Mouse (Mus musculus): ENCODE measurements around the gene Cacna1d.

Gene Cacna1d

DNA sequence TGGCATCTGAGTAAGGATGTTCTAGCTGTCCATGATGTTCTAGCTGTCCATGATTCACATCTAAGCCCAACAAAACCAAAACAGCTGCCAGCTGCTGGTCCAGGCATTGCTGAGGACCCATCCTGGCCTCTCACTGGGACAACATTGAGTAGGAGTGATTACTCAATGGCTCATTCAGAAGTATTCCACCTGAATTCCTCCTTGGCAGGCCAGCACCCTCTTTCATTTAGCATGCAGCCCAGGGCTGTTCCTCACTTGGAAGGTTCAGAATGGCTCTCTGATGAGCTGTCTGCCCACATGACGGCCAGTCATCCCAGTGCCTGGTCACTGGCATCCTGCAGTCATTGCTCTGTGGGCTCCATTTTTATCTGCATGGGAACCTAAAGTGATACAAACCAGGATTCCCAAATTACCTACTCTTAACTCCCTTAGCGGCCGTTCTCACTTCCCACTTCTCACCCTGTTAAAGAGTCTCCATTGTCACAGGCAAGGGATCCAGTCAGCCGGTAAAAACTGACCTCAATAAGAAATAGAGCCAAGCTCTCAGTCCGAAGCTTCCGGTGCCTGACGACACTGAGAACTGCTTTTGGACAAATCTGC lies 250.2 kb downstream of the Cacna1d start:
- Histone ChIP-seq H3K36me3 (ENCODE audit: control insufficient read depth, insufficient read depth, low read length, poor library complexity, severe bottlenecking) (no peaks in the 10 kb centered on the region), H3K27me3 (ENCODE audit: control insufficient read depth, insufficient read depth, low read length, poor library complexity, severe bottlenecking) (no peaks in the 10 kb centered on the region)
- DNase-seq (ENCODE audit: low read depth, low spot score) = no peak

DNA sequence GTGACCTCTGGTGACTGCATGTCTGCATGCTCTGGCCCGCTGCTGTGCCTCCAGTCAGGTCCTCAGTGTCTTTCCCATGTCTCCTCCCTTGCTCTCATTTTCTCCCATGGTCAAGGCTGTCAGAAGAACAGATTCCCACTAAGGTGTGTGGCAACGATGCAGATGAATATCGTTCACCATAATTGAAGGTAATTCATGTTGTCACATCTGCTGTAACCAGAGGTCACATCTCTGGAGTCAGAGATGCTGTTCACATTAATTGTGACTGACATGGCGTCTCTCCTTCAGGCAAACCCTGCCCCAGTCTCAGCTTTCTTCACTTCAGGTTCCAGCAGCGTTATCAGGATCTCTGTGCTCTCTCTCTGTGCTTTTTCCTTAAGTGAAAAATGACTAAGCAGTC lies 252.4 kb downstream of the Cacna1d start:
- H3K36me3 ChIP-seq (ENCODE audit: control insufficient read depth, insufficient read depth, low read length, poor library complexity, severe bottlenecking) = no peaks in the 10 kb centered on the region
- no peaks in the 10 kb centered on the region for H3K27me3 ChIP-seq (ENCODE audit: control insufficient read depth, insufficient read depth, low read length, poor library complexity, severe bottlenecking)
- no peak for DNase-seq (ENCODE audit: low read depth, low spot score)

DNA sequence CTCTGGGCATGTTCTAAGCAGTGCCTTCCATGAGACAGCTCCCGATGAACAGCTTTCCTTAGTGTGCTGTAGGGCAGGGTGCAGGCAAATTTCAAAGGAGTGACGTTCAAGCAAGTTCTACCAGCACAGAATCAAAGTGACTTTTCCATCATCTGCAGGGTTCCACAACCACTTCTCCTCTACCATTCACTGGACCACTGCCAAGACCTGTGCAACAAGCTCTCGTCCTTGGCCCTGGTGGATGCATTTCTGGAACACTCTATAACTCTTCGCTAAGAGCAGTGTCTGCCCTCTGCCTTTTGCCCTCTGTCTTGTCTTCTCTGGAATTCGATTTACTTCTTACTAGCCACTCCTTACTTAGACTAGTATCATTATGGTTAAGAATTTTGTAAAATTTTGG lies 266.1 kb downstream of the Cacna1d start:
- no peaks in the 10 kb centered on the region for H3K36me3 ChIP-seq (ENCODE audit: control insufficient read depth, insufficient read depth, low read length, poor library complexity, severe bottlenecking)
- no peaks in the 10 kb centered on the region for H3K27me3 ChIP-seq (ENCODE audit: control insufficient read depth, insufficient read depth, low read length, poor library complexity, severe bottlenecking)
- DNase-seq (ENCODE audit: low read depth, low spot score) = no peak

DNA sequence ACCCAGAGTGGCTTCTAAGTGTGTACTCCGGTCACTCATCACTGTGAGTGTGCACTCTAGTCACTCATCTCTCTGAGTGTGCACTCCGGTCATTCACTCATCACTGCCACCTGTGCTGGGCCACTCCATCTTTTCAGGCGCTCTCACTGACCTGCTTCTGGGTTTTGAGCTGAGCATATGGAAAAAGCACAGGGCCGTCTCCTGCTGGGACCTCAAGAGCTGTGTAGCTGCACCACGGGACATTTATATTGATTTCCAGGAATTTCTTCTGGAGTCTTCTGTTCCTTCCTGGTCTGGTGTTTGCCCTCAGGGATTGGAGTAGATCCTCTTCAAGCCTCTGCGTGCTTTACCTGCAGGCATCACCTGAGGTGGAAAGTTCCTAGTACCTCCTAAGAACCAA lies 269.2 kb downstream of the Cacna1d start:
- H3K27me3 ChIP-seq (ENCODE audit: control insufficient read depth, insufficient read depth, low read length, poor library complexity, severe bottlenecking) = no peaks in the 10 kb centered on the region
- H3K36me3 ChIP-seq (ENCODE audit: control insufficient read depth, insufficient read depth, low read length, poor library complexity, severe bottlenecking) = no peaks in the 10 kb centered on the region
- no peak for DNase-seq (ENCODE audit: low read depth, low spot score)

DNA sequence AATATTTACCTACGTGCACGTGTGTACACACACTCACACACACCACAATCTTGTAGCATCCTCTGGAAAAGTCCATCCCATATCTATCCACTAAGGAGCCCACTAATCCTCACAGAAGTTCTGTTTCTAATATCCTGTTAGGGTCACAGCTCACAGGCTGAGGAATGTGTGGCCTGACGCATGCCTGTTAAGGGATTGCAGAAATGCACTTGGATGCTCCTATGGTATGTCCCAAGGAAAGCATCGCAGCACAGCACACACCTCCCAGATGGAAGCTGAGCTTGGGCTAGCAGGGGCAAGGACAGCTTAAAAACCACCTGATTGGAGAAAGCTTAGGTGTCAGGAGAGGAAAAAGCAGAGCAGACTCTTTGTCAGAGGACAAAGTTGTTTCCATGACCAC lies 271.4 kb downstream of the Cacna1d start:
- Histone ChIP-seq H3K27me3 (ENCODE audit: control insufficient read depth, insufficient read depth, low read length, poor library complexity, severe bottlenecking) (no peaks in the 10 kb centered on the region), H3K36me3 (ENCODE audit: control insufficient read depth, insufficient read depth, low read length, poor library complexity, severe bottlenecking) (no peaks in the 10 kb centered on the region)
- DNase-seq (ENCODE audit: low read depth, low spot score) = no peak

DNA sequence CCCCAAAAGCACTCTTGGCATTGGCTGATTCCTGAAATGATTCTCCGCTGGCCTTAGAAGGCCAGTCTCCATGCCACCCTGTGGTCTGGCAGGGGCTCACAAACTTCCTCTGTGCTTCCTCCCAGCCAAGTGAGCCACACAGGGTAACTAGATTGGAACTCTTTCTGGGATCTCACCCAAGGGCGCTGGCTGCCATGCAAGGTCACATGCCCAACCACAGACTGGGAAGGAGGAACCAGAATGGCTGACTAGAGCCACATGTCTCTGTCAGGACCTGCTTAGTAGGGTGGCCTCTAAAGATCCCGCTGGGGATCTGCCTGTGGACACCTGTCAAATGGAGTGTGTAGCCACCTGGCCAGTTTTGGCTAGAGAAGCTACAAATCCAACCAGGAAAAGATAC lies 273.1 kb downstream of the Cacna1d start:
- H3K36me3 ChIP-seq (ENCODE audit: control insufficient read depth, insufficient read depth, low read length, poor library complexity, severe bottlenecking) = no peaks in the 10 kb centered on the region
- DNase-seq (ENCODE audit: low read depth, low spot score) = no peak
- no peaks in the 10 kb centered on the region for H3K27me3 ChIP-seq (ENCODE audit: control insufficient read depth, insufficient read depth, low read length, poor library complexity, severe bottlenecking)

DNA sequence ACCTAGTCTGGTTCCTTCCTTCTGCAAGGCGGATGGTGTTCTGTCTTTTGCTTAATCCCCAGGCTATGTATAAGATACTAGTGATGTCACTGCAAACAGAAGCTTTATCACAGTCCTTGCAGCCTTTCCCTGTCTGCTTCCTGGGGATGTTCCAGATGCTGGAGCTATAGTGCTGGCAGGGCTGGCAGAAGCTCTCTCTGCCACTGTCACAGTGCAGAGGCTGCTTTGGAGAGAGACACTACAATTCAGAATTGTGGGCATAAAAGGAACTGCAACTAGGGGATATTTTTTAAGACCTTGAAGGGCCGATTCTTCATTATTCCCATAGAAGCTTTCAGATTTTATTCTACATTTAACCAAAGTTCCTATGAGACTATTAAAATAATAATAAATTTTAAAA lies 274.1 kb downstream of the Cacna1d start:
- DNase-seq (ENCODE audit: low read depth, low spot score) = peak; percentile 24
- Histone ChIP-seq H3K36me3 (ENCODE audit: control insufficient read depth, insufficient read depth, low read length, poor library complexity, severe bottlenecking) (no peaks in the 10 kb centered on the region), H3K27me3 (ENCODE audit: control insufficient read depth, insufficient read depth, low read length, poor library complexity, severe bottlenecking) (no peaks in the 10 kb centered on the region)

DNA sequence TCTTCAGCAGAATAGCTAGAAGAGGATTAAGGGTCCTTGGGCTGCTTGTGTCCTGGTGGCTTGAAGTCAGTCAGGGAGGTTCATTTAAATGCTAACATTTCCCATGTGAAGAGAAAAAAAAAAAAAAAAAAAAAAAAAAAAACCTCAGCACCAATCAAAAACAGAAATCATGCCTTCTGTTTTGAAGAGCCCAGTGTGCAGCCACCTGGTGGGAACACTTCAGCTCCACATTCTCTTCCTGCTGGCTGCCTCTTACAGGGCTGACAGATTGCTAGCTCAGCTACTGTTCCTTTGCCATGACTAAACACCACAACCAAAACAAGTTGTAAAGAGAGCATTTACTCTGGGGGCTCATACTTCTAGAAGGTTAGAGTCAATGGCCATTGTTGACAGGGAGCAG lies 283.1 kb downstream of the Cacna1d start:
- DNase-seq (ENCODE audit: low read depth, low spot score) = no peak
- Histone ChIP-seq H3K27me3 (ENCODE audit: control insufficient read depth, insufficient read depth, low read length, poor library complexity, severe bottlenecking) (no peaks in the 10 kb centered on the region), H3K36me3 (ENCODE audit: control insufficient read depth, insufficient read depth, low read length, poor library complexity, severe bottlenecking) (no peaks in the 10 kb centered on the region)

DNA sequence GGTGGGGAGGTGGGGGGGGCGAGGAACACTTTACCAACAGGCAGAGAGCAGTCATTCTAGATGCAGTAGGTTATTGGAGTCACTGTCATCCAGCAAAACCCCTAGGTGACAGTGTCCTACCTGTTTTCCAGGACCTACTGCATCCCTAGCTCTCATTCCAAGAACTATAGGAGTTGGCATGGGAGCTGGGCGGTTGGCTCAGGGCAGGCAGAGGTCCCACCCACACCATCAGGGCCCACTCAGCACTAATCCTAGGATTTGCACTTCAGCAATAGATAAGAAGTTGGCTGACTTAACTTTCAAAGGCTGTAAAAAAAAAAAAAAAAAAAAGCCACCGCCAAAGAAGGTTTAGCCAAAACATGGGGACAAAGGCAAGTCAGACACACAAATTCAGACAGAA lies 285.4 kb downstream of the Cacna1d start:
- Histone ChIP-seq H3K27me3 (ENCODE audit: control insufficient read depth, insufficient read depth, low read length, poor library complexity, severe bottlenecking) (no peaks in the 10 kb centered on the region), H3K36me3 (ENCODE audit: control insufficient read depth, insufficient read depth, low read length, poor library complexity, severe bottlenecking) (no peaks in the 10 kb centered on the region)
- DNase-seq (ENCODE audit: low read depth, low spot score) = no peak

DNA sequence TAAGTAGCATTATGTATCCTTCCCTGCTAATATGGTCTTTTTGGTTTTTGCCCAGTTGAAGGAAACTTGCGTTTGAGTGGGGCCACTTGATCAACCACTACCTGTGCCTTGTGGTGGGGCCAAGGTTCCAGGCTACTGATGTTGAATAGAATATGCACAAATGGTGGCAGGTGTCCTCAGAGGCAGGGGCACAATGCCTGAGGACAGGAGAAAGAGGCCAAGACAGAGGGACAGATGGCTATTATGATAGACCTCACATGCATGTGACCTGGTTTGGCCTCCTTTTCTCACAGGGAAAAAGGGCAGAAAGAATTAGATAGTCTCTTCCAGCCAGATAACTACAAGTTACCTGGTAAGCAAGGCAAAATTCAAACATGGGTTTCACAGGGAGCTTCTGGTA lies 286.7 kb downstream of the Cacna1d start:
- Histone ChIP-seq H3K27me3 (ENCODE audit: control insufficient read depth, insufficient read depth, low read length, poor library complexity, severe bottlenecking) (no peaks in the 10 kb centered on the region), H3K36me3 (ENCODE audit: control insufficient read depth, insufficient read depth, low read length, poor library complexity, severe bottlenecking) (no peaks in the 10 kb centered on the region)
- no peak for DNase-seq (ENCODE audit: low read depth, low spot score)

DNA sequence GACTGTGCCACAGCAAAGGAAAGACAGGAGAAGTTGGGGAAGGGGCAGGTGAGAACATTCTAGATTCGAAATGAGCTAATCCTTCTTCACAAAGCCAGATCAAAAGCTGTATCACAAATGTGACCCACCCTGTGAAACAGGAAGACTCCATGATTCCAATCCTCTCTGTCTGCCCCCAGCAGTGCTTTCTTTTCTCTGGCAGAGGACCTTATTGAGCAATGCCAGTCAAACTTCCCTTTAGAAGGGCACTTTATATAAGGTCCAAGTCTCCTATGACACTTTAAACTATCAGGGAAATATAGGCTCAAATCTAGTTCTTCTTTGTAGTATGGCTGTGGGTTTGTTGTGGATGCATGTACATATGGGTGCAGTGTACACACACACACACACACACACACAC lies 290.9 kb downstream of the Cacna1d start:
- DNase-seq (ENCODE audit: low read depth, low spot score) = no peak
- no peaks in the 10 kb centered on the region for H3K27me3 ChIP-seq (ENCODE audit: control insufficient read depth, insufficient read depth, low read length, poor library complexity, severe bottlenecking)
- no peaks in the 10 kb centered on the region for H3K36me3 ChIP-seq (ENCODE audit: control insufficient read depth, insufficient read depth, low read length, poor library complexity, severe bottlenecking)

DNA sequence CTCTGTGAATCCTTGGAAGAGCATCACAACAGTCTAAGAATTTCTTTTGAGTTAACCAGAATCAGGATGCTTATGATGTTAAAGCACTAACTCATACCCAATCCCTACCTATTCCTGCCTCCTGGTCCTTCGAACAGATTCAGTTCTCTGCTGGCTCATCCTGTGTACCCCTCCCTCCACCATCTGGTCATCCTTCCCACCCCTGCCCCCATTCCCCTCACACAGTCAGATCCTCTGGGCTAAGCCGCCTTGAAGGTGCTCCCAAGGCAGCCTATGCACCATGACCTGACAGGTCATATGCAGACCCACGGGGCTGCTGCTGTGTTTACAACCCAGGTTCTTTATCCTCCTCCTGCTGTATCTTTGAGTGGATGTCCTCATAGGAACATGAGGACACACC lies 292.4 kb downstream of the Cacna1d start:
- no peak for DNase-seq (ENCODE audit: low read depth, low spot score)

DNA sequence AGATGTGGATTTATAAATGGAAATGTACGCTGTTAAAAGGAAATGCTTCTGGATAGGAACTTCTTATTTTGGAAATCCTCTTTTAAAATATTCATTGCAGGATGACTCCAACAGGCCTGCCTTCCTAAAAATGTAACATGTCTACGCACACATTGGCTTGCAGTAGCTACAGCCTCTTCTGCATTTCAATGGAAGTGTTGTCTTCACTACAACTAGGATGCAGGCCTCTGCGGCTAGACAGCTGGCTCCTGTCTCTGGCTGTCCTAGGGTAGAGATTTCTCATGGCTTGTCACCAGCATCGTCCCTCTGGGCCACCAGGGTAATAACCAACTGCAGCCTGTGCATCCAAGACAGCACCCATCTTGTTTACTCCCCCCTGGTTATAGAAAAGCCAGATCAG lies 293.1 kb downstream of the Cacna1d start:
- no peaks in the 10 kb centered on the region for H3K36me3 ChIP-seq (ENCODE audit: control insufficient read depth, insufficient read depth, low read length, poor library complexity, severe bottlenecking)
- no peak for DNase-seq (ENCODE audit: low read depth, low spot score)

More for the DNA sequence above, 292.4 kb downstream of the Cacna1d start:
- Histone ChIP-seq H3K27me3 (ENCODE audit: control insufficient read depth, insufficient read depth, low read length, poor library complexity, severe bottlenecking) (no peaks in the 10 kb centered on the region), H3K36me3 (ENCODE audit: control insufficient read depth, insufficient read depth, low read length, poor library complexity, severe bottlenecking) (no peaks in the 10 kb centered on the region)

DNA sequence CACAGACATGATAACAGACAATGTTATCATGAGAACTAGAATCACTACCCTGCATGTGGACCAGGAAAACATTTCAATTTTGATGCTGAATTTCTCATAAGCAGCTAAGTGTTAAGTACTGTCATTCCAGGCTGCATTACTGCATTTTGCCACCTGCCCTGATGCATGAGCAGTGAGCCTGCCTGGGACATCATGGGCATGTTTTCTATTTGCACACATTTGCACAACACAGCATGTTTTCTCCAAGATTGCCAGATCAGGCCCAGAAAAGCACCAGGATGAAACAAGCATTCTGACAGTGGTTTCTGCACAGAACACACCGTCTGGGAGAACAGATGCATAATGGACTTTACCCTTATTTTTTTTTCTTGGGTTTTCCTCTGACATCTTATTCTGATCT lies 294.3 kb downstream of the Cacna1d start:
- Histone ChIP-seq H3K27me3 (ENCODE audit: control insufficient read depth, insufficient read depth, low read length, poor library complexity, severe bottlenecking) (no peaks in the 10 kb centered on the region), H3K36me3 (ENCODE audit: control insufficient read depth, insufficient read depth, low read length, poor library complexity, severe bottlenecking) (no peaks in the 10 kb centered on the region)
- no peak for DNase-seq (ENCODE audit: low read depth, low spot score)

More for the DNA sequence above, 293.1 kb downstream of the Cacna1d start:
- H3K27me3 ChIP-seq (ENCODE audit: control insufficient read depth, insufficient read depth, low read length, poor library complexity, severe bottlenecking) = no peaks in the 10 kb centered on the region

DNA sequence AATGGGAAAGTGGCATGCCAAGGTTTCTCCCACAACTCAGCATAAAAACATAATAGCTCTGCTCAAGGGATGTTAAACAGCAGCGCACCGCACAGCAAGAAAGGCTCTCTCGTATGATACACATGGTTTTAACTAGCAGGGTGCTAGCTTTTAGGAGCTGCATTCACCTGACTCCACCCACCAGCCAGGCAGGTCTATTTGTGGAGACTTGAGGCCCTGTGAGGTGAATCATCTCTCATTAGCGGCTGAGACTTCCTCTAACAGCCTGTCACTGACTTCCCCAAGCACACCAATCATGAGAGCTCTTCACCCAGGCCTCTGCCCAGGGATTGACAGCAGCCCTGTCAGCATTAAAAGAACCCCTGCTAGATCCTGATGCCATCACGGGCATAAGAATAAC lies 295.0 kb downstream of the Cacna1d start:
- no peaks in the 10 kb centered on the region for H3K36me3 ChIP-seq (ENCODE audit: control insufficient read depth, insufficient read depth, low read length, poor library complexity, severe bottlenecking)
- H3K27me3 ChIP-seq (ENCODE audit: control insufficient read depth, insufficient read depth, low read length, poor library complexity, severe bottlenecking) = no peaks in the 10 kb centered on the region
- peak; percentile 78 for DNase-seq (ENCODE audit: low read depth, low spot score)

DNA sequence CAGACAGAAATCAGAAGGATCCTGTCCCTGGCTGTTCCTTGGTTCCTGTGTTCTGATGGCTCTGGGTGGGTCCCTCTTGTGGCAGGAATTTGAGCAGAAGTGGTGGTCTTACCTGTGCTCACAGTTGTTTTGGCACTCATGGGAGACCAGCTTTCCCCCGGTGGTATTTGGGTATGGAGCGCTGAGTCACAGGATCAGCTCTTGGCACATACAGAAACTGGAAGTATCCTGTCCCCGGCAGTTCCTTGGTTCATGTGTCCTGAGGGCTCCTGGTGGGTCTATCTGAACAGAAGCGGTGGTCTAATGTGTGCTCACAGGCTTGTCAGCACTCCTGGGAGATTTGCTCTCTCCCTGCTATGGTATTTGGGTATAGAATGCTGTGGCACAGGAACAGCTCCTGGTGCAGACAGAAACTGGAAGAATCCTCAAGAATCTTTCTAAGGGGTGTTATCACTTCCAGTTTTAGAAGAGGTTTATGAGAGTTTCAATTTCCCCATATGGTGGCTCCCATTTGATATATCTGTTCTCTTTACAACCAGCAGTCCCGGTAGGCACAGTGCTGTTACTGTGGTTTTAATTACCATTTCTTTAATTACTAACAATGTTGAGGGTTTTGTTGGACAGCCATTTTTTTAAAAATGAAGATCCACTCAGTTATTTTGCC lies 300.8 kb downstream of the Cacna1d start:
- DNase-seq (ENCODE audit: low read depth, low spot score) = no peak
- Histone ChIP-seq H3K36me3 (ENCODE audit: control insufficient read depth, insufficient read depth, low read length, poor library complexity, severe bottlenecking) (no peaks in the 10 kb centered on the region), H3K27me3 (ENCODE audit: control insufficient read depth, insufficient read depth, low read length, poor library complexity, severe bottlenecking) (no peaks in the 10 kb centered on the region)

All from splenic B cell, adult 2 months (primary cell).